Mouse (Mus musculus) ES-CJ7 (cell line): ENCODE measurements around the gene Ndufc1.
"Not testable (repeated sequence)": the region's sequence is repeated elsewhere in the genome, so short reads cannot be mapped to it uniquely, and the experiment has no call there.

Experiments used
- DNase-seq: peaks from one replicate; pipeline ENCODE4 v3.0.0; 2011; ENCODE audit warnings: low read depth, low spot score

Gene Ndufc1

DNA sequence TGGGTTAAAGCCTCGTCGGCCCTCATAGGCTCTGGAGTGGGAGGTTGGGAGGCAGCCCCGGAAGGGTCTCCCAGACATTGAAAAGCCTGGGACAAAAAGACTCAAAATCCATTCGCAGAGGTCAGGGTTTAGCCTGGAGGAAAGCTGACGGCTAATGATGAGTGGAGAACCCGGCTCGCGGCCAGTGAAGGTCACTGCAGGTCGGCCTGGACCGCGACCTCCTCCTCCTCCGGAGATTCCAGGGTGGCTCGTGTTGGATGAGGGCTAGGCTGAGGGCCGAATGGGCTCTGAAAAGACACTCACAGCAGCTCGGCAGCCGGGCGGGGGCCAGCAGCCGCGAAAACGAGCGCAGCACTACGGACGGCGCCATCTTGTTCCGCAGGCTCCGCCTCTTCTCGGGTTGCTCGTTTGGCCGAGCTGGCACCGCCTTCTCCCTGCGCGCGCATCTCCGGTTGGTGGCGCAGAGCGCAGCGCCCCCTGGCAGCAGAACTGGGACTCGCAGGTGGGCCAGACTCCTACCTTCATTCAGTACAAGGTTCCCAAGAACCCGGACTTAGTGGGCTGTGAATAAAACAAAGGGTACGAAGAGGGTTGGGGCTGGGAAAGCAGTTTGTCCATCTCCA is at the start of gene Ndufc1:
TSS of gene Ndufc1 (minus strand) at position 428 of the 623 bp plus-strand sequence.
- peak; percentile 95 for DNase-seq

DNA sequence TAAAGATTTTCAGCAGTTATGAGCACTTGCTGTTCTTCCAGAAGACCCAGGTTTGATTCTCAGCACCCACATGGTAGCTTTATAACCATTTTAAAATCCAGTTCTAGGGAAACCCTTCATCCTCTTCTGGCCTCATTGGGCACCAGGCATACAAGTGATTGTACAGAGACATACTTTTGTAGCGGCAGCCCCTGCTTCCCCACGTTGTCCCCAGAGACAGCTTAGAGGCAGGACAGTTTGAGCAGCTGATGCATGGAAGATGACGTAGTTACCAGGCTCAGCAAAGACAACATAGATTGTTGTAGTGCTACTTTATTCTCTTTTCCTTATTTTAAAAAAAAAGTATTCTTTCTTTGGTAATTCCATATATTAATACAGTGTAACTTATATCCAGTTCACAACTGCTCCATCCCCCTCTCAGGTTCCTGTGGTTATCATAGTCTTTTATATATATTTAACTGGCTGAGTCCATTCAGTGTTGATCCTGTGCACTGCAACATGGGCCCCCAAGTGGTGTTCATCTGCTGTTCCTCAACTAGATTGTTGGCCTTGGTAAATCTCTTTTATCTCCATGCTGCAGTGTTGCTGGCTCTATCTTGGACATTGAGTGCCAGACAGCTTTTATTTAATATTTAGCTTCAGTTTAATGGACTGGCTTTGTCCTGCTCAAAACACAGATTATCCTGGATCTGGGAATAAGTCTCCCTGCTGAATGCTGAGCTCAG is 26.2 kb upstream of the Ndufc1 start:
- no peak for DNase-seq

DNA sequence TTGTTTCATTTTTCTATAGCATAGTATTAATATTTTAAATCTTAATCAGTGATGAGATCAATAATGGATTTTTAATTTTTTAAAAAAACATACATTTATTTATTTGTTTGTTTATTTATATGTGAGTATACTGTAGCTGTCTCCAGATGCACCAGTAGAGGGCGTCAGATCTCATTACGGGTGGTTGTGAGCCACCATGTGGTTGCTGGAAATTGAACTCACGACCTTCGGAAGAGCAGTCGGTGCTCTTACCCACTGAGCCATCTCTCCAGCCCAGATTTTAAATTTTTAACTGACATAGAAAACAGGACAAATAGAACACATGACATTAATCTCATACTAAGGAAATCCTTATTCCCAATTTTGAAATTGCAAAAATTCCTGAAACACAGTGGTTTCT is 25.6 kb upstream of the Ndufc1 start:
- DNase-seq: not testable (repeated sequence)

DNA sequence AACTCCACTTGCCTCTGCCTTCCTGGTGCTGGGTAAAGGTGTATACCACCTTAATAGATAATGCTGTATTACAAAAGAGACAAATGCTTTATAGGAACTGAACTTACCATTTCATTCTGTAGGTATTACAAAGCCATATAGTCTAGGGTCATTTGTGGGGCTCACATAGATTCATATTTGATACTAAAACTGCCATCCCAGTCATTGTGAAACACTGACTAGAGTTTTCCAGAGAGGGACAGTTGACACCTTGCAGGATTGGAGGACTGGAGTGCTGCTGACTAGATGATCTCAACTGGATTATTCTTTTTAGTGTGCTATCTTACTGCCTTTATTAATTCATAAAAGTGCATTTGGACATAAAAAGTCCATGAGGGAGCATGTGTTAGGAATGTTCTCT is 16.6 kb upstream of the Ndufc1 start:
- DNase-seq: no peak

DNA sequence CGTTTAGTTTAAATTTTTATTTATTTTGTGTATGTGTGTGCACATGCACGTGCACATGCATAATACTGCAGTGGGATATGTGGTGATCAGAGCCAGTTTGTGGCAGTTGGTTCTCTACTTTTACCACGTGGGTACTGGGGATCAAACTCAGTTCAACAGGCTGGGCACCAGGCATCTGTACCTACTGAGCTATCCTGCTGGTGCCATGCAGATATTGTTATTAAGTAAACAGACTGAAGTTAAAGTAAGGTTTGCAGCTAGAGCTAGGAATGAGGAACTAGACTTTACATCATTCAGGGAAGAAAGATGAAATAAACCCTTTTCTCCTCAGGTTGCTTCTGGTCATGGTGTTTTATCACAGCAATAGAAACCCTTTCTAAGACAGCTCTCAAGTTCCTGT is 13.1 kb upstream of the Ndufc1 start:
- DNase-seq: no peak

DNA sequence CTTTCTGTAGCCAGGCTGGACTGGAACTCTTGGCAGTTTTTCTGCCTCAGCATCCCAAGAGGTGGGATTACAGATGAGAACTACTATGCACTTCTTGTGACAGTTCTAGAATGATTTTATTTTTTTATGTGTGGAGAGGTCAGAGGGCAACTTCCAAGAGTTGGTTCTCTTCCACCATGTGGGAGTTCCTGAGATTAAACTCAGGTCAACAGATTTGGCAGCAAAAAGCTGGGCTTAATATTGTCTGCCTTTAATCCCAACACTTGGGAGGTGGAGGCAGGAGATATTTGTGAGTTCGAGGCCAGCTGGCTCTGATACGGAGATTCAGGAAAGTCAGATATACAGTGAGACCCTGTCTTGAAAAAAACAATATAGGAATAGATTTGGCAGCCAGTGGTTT is 9.2 kb upstream of the Ndufc1 start:
- no peak for DNase-seq

DNA sequence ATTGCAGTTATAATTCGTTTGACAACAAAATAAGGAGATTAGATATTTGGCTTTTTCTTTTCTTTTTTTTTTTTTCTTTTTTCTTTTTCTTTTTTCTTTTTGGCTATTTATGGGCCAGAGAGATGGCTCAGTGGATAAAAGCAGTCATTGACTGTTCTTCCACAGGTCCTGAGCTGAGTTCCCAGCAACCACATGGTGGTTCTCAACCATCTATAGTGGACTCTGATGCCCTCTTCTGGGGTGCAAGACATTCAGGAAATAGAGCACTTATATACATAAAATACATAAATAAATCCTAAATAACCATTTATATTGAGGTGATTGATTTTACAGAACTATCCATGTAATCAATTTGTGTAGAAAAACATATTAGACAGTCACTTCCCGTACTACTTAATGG is 8.7 kb upstream of the Ndufc1 start:
- DNase-seq: no peak

DNA sequence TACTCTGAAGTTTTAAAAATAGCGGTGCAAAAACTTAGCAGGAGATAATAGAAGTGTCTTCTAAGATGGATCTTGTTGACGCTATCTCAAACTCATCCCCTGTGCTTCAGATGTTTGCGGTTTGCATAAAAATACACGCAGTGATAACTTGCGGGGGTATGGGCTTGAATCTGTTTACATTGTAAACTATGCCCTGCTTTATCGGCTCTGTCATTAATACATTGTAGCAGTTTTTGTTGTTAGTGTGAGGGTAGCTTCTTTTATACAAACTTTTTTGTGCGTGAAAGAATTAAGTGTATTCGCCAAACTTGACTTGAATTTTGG is 8.3 kb upstream of the Ndufc1 start:
- DNase-seq: no peak

DNA sequence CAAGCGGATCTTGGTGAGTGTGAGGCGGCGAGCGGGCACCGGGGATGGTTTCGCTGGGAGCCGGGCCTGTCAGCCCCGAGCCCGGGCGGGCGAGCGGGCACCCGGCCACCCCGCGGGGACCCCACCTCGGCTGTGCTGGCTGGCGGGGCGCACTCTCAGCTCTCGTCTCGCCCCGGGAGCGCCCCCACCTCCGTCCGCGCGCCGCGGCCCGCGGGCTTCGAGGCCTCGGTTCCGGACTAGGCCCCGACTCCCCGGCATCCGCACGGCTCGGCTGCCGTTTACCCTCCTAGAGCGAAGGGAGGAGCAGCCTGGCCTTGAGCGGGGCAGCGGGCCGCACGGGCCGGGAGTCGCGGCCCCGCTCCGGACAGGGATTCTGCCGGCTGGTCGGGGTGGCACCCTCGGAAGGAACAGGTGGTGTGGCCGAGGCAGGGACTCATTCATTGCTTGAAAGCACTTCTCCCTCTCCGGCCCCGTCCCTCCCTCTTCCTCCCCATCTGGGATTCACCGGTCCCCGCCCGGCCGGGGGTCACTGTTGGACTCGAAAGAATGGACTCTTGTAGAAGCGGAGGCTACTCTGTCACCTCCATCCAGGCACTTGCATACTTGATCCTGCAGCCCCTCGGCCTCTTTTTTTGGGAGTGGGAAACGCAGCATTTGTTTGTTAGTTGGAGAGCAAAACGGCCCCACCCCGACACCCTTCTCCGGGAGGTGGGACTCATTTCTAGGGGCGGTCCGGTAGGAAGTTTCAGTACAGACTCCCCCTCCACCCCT is 7.8 kb upstream of the Ndufc1 start:
- DNase-seq: peak; percentile 47

DNA sequence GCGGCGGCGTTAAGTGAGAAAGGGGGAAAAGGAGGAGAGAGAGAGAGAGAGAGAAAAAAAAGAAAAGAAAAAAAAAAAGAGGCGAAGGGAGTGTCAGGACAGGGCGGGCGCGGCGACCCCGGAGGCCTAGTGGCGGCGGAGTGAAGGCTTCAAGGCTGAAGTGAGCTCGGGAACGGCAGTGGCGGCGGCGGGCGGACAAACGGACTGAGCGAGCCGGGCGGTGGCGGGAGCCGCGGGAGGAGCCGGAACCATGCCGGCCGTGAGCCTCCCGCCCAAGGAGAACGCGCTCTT is 7.2 kb upstream of the Ndufc1 start:
- DNase-seq: no peak

DNA sequence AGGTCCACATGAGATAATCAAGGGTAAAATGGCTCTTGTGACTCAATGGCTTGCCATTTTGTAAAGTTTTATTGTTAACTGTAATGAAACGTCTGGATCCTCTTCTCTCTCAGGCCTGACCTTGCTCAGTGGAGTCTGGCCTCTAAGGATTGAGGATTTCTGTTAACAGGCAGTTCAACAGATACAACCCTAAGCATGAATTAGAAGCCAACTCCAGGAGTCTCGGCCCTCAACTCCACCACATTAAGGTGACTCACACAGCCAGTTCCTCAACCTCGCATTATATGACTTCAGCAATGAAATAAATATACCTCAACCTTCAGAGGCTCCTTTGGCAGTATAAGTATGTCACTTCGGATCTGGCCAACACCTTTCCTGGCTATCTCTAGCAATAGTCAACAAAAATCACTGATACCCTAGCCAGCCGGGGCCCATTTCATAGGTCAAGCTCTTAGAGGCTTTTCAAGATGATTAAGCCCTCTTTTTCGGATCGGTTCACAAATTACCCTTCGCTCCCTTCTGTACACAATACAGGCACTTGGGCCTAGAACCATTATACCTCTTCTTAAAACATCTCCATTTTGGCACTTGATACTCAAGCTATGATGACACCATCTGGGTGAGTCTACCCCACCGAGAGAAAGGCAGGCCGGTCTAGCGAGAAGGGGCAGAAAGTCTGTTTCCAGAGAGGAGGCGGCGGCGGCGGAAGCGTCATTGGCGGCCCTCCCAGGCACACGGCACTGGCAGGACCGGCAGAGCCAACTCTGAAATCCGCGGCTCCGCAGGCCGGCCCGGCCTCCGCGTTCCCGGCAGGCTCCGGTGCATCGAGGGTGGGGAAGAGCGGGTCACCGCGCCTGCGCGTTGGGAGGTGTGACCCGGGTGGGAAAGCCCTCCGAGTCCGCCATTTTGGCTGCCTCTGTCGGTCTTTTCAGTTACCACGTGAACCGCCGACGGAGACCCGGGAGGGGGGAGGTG is 6.6 kb upstream of the Ndufc1 start, which contains the start of gene Naa15:
TSS of gene Naa15 (plus strand) at position 51 of the 975 bp plus-strand sequence.
- peak; percentile 93 for DNase-seq

DNA sequence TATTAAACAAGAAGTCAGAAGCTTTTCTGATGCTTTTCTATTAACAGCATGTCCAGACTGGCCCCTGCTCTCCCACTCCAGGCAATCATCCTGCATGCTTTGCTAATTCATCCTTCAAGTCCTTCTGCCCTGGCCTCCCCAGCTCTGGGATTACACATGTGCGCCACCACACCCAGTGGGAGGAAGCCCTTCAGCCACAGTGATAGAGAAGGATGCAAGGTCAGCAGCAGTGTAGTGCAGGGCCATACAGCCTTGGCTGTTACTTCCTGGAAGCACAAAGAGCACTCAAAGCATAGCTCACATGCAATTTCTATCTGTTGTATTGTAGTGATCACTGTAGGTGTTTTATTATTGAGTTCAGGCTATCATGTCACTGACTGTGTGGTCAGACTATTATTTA is 4.5 kb upstream of the Ndufc1 start:
- DNase-seq: no peak

DNA sequence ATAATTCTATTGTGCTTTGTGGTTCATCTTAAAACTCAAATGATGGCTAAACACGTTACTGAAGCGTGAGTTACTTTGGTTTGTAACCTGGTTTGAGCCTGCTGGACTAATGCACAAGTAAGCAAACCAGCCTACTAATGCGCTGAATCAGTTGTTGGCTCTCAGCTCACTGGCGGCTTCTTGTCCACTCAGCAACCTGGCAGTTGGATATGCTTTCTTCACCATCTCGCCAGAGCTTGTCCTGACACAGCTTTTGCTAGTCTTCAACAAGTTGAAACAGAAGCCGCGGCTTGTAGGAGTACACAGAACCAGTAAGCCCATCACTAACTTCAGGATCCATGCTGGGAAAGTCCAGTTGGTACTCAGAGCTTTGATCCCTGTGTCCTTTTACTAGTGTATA is 3.7 kb upstream of the Ndufc1 start:
- DNase-seq: no peak

DNA sequence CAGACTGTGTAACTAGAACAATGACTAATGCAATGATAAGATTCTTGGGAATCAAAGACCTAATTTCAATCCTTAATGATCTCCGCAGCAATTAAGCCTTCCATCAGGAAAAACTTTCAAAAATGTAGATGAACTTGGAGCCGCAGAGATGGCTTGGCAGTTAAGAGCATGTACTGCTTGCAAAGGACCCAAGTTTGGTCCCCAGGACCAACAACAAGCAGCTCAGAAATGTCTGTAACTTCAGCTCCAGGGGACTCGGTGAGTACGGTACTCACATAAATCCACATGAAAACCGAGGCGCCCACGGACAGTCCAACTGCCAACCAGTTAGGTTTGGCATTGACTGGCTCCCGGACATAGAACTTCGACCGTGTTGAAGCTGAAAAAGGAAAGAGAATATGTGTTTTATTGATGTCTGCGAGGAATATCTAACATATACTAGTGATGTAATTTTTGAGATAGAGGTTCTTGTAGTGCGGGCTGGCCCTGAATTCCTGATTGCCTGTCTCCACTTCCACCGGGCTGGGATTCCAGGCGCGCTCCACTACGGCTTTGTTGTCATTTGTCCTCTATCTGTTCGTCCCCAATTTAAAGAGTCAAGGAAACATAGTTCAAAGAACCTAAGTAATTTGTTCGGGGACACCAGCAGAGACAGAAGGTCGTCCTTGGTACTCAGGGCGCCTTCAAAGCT is 773 bp downstream of the Ndufc1 start:
- DNase-seq: no peak

DNA sequence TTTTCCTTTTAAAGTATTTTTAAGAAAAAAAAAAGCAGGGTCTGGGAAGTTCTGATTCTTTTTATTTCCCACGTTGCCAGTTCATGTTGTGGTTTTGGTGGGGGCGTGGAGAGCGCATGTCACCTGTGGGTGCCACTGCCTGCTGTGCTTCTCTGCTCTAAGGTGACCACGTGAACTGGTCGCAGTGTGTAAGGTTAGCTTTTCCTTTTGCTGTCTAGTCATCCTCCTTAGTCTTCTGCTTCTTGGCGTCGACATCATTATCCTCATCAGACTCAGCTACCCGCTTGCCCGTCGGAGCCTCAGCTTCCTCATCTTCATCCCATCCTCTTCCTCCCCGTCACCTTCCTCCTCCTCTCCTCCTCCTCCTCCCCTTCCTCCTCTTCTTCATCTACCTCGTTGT is 6.2 kb downstream of the Ndufc1 start:
- DNase-seq: no peak

DNA sequence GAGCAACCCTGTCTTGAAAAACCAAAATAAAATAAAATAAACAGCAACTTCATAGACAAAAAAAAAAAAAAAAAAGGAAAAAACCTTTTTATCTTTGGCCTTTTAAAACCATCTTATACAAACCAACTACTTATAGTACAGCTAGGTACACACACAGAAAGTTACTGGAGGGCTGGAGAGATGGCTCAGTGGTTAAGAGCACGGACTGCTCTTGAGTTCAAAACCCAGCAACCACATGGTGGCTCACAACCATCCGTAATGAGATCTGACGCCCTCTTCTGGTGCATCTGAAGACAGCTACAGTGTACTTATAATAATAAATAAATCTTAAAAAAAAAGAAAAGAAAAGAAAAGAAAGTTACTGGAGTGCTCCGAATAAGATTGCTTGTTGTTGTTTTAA is 6.7 kb downstream of the Ndufc1 start:
- DNase-seq: not testable (repeated sequence)

DNA sequence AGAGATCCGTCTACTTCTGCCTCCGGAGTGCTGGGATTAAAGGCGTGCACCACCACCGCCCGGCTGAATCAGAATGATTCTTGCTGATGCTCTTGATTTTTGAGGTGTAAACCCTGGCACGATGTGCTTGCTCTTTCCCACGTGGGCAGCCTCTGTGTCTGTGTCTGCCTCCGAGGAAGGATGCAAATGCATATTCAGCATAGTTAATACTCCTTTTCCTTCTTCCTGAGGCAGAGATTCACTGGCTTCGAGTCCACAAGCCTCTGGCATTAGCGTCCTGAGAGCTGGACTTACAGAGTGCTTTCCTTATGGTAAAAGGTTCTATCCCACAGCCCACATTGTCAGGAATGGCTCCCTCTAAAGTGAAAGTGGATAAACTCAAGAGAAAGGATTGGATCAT is 8.1 kb downstream of the Ndufc1 start:
- no peak for DNase-seq

DNA sequence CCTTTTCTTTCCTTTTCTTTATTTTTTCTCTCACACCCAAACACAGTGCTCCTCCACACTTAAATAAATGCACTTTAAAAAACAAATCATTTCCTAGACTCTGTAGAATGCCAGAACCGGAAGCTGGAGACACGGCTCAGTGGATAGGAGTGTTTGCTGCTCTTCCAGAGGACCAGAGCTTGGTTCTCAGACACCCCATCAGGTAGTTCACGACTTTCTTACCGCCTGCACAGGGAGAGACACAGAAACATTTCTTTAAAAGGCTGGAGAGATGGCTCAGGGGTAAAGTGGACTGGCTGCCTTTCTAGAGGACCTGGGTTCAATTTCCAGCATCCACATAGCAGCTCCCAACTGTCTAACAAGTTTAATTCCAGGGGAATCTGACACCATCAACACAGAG is 9.3 kb downstream of the Ndufc1 start:
- no peak for DNase-seq

DNA sequence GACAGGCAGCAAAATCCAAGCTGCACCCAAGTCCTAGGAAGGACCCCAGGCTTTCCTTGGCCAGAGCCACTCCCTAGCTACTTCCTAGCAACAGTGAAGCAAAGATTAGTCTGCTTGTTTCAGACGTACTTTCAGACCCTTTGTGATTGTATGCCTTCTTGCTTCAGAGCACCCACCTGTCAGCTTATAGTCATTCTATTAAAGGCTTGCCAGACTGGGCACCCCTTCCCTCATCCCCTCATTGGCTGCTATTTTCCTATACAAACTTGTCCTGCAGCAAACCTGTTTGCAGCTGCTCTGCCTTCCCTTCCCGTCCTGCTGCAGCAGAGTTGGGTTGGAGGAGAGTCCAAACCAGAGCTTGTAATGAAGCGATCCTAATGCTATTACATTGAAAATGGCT is 10.1 kb downstream of the Ndufc1 start:
- DNase-seq: peak; percentile 35

DNA sequence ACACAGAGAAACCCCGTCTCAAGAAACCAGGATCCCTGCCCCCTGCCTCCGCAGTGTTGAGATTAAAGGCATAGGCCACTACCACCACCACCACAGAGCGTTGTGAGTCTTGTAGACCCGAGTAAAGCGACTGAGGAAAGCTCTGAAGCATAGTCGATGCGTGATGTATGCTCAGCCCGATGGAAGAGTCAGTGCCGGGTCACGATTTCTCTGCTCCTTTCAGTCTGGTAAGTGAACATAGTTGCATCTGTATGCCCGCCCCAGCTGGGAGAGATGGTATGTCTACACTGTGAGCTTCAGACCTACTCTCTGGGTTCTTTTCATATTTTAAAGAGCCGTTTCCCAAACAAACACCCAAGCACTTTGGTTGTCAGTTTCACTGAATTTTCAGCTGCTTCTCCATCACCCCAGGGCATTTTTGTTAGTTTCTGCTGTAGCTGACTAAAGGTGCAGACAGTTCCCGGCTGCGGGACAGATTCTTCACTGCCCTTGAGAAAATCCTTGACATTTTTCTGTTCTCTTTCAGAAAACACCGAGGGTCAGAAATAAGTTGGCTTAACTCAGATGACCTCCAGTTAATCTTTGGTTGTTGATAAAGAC is 11.0 kb downstream of the Ndufc1 start:
- DNase-seq: no peak
